Mouse (Mus musculus): ENCODE measurements around the gene Dus3l. TPM values are rescaled to one million over a fixed set of nuclear protein-coding genes. Genes with fewer than 3 reads are reported as not detected.

Dus3l gene
- polyA plus RNA-seq, 1 experiment from 2014 or later, result 97.6 TPM

DNA sequence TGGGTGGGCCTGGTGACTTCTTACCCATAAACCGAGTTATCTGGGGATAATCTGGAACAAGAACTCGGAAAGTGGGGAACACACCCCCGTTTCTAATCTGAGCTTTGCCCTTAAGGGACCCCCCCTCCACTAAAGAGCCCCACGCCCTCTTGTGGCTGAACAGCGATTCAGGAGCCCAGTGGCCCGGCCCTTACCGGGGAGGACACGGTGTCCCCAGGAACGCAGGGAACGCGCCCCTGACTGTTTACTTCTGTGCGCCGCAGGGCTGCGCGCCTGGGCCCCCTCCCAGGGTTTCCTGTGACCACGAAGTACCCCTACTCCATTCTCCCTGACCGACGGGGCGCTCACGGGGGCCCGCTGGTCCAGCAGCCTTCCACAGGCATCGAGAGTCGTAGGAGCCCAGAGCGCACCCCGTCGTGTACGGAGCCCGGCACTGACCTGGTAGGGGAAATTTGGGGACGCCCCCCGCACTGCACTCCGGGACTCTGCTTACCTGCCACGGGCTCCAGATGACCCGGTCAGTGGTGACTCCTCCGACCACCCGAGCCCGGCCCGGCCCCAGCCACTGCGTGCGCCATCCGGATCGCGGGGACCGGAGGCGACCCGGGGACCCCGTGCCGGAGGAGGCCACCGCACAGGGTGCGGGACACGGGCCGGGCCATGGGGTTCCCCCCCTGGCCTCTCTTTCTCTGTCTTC lies 7.7 kb upstream of the Dus3l start:
- Histone ChIP-seq H3K36me3 (no peaks in the 10 kb centered on the region), H3K4me2 (peak overlapping the region; percentile 79), H3K4me3 (replicated peaks) (peak overlapping the region; percentile 41), H3K9me3 (replicated peaks) (no peaks in the 10 kb centered on the region), H3K4me1 (peaks cover 28% of the 10 kb centered on the region), H3K27ac (replicated peaks) (no peak overlapping the region), H3K27me3 (replicated peaks) (peaks cover 87% of the 10 kb centered on the region), H3K9ac (replicated peaks) (peak overlapping the region; percentile 43)
- WGBS, result under 1% methylated on average over 51 of the region's 51 CpGs
- no peak for ATAC-seq (ENCODE audit: low FRiP score)

GRCm38 (mm10) chr17:56757416-56758123 lies 7.0 kb upstream of the Dus3l start, which contains the start of gene Nrtn:
Gene Nrtn (minus strand): TSS chr17:56757530.
- peak within 1 kb of the TSS; percentile 79 for H3K4me2 ChIP-seq

GRCm38 (mm10) chr17:56758132-56758531 lies 6.4 kb upstream of the Dus3l start:
- Histone ChIP-seq H3K4me3 (replicated peaks) (no peak overlapping the region), H3K27ac (replicated peaks) (no peak overlapping the region), H3K4me1 (peaks cover 39% of the 10 kb centered on the region), H3K9me3 (replicated peaks) (no peaks in the 10 kb centered on the region), H3K4me2 (peak overlapping the region; percentile 79), H3K36me3 (no peaks in the 10 kb centered on the region), H3K9ac (replicated peaks) (no peak overlapping the region), H3K27me3 (replicated peaks) (peaks cover 74% of the 10 kb centered on the region)
- 7% methylated on average over 12 of the region's 12 CpGs for WGBS
- ATAC-seq (ENCODE audit: low FRiP score), result no peak

More at GRCm38 (mm10) chr17:56757416-56758123, 7.0 kb upstream of the Dus3l start, which contains the start of gene Nrtn:
- Histone ChIP-seq H3K4me3 (replicated peaks) (peak within 1 kb of the TSS; percentile 41), H3K36me3 (no peaks in the 10 kb centered on the region), H3K9ac (replicated peaks) (peak within 1 kb of the TSS; percentile 43), H3K27me3 (replicated peaks) (peaks cover 80% of the 10 kb centered on the region), H3K9me3 (replicated peaks) (no peaks in the 10 kb centered on the region), H3K27ac (replicated peaks) (no peak within 1 kb of the TSS), H3K4me1 (peaks cover 34% of the 10 kb centered on the region)
- under 1% methylated on average over 41 of the region's 48 CpGs for WGBS
- peak; percentile 9; the same call in 1 of the 2 replicates for ATAC-seq (ENCODE audit: low FRiP score)

GRCm38 (mm10) chr17:56759261-56759660 lies 5.3 kb upstream of the Dus3l start:
- Histone ChIP-seq H3K9me3 (replicated peaks) (no peaks in the 10 kb centered on the region), H3K36me3 (no peaks in the 10 kb centered on the region), H3K9ac (replicated peaks) (no peak overlapping the region), H3K27me3 (replicated peaks) (peaks cover 63% of the 10 kb centered on the region), H3K4me3 (replicated peaks) (no peak overlapping the region), H3K4me1 (peaks cover 49% of the 10 kb centered on the region), H3K4me2 (no peak overlapping the region), H3K27ac (replicated peaks) (no peak overlapping the region)
- 41% methylated on average over 7 of the region's 7 CpGs for WGBS
- ATAC-seq (ENCODE audit: low FRiP score), result no peak

DNA sequence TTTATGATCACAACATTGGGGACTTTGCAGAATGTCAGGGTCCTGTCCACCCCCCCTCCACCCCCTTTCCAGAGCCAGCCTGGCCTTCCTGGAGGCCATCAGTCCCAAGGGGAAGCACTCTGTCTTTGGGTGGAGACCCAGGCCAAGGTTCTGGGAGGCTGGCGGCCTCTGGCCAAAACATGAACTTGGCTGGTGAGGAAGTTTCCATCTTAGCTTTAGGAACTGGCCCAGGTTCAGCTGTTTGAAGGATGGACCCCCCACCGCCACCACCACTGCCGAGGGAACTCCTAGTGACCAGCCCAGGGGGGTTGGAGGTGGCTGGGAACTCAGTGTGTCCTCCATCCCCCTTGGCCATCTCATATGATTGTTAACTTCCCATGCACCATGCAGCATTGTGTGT lies 3.5 kb upstream of the Dus3l start:
- Histone ChIP-seq H3K4me1 (peaks cover 53% of the 10 kb centered on the region), H3K27me3 (replicated peaks) (peaks cover 45% of the 10 kb centered on the region), H3K36me3 (no peaks in the 10 kb centered on the region), H3K4me2 (peak overlapping the region; percentile 87; the same call in 1 of the 2 replicates), H3K9me3 (replicated peaks) (no peaks in the 10 kb centered on the region), H3K4me3 (replicated peaks) (no peak overlapping the region), H3K9ac (replicated peaks) (no peak overlapping the region), H3K27ac (replicated peaks) (no peak overlapping the region)
- no peak for ATAC-seq (ENCODE audit: low FRiP score)
- 65% methylated on average over 3 of the region's 3 CpGs for WGBS

GRCm38 (mm10) chr17:56761991-56762410 lies 2.6 kb upstream of the Dus3l start:
- peak; percentile 46 for ATAC-seq (ENCODE audit: low FRiP score)
- Histone ChIP-seq H3K27ac (replicated peaks) (peak overlapping the region; percentile 94), H3K4me2 (peak overlapping the region; percentile 87), H3K9ac (replicated peaks) (peak overlapping the region; percentile 74), H3K27me3 (replicated peaks) (peaks cover 35% of the 10 kb centered on the region), H3K4me3 (replicated peaks) (peak overlapping the region; percentile 52), H3K4me1 (peaks cover 48% of the 10 kb centered on the region), H3K9me3 (replicated peaks) (no peaks in the 10 kb centered on the region), H3K36me3 (peaks cover 6% of the 10 kb centered on the region)
- WGBS, result under 1% methylated on average over 23 of the region's 28 CpGs

GRCm38 (mm10) chr17:56762769-56763731 lies 1.5 kb upstream of the Dus3l start:
- WGBS, result 49% methylated on average over 27 of the region's 27 CpGs
- no peak overlapping the region for H3K4me3 ChIP-seq (replicated peaks)

GRCm38 (mm10) chr17:56763741-56764250 lies 761 bp upstream of the Dus3l start:
- Histone ChIP-seq H3K4me3 (replicated peaks) (peak overlapping the region; percentile 84), H3K9me3 (replicated peaks) (no peaks in the 10 kb centered on the region), H3K4me1 (peaks cover 36% of the 10 kb centered on the region), H3K9ac (replicated peaks) (peak overlapping the region; percentile 50), H3K36me3 (peaks cover 24% of the 10 kb centered on the region), H3K27me3 (replicated peaks) (peaks cover 21% of the 10 kb centered on the region), H3K4me2 (peak overlapping the region; percentile 84), H3K27ac (replicated peaks) (peak overlapping the region; percentile 98; the same call in 1 of the 2 replicates)
- WGBS, result 83% methylated on average over 8 of the region's 8 CpGs
- no peak for ATAC-seq (ENCODE audit: low FRiP score)

More at GRCm38 (mm10) chr17:56762769-56763731, 1.5 kb upstream of the Dus3l start:
- peak overlapping the region; percentile 94 for H3K27ac ChIP-seq (replicated peaks)
- ATAC-seq (ENCODE audit: low FRiP score), result no peak
- H3K4me2 ChIP-seq, result peak overlapping the region; percentile 87
- no peaks in the 10 kb centered on the region for H3K9me3 ChIP-seq (replicated peaks)
- peaks cover 16% of the 10 kb centered on the region for H3K36me3 ChIP-seq
- peaks cover 25% of the 10 kb centered on the region for H3K27me3 ChIP-seq (replicated peaks)
- H3K4me1 ChIP-seq, result peaks cover 38% of the 10 kb centered on the region
- H3K9ac ChIP-seq (replicated peaks), result peak overlapping the region; percentile 74

- H3K4me3 ChIP-seq (replicated peaks), result peak overlapping the region; percentile 84
- 56% methylated on average over 12 of the region's 12 CpGs for WGBS
- H3K9ac ChIP-seq (replicated peaks), result peak overlapping the region; percentile 81
- H3K4me2 ChIP-seq, result peak overlapping the region; percentile 84
- H3K27ac ChIP-seq (replicated peaks), result peak overlapping the region; percentile 98
- no peaks in the 10 kb centered on the region for H3K9me3 ChIP-seq (replicated peaks)
- peaks cover 36% of the 10 kb centered on the region for H3K4me1 ChIP-seq
- ATAC-seq (ENCODE audit: low FRiP score), result peak; percentile 6
- H3K36me3 ChIP-seq, result peaks cover 38% of the 10 kb centered on the region
- 0 out of 2 replicates have a peak, but pooled peaks cover 5% of the 10 kb centered on the region for H3K27me3 ChIP-seq (replicated peaks)
These were observed 874 bp downstream of the Dus3l start for GRCm38 (mm10) chr17:56765431-56765830.

DNA sequence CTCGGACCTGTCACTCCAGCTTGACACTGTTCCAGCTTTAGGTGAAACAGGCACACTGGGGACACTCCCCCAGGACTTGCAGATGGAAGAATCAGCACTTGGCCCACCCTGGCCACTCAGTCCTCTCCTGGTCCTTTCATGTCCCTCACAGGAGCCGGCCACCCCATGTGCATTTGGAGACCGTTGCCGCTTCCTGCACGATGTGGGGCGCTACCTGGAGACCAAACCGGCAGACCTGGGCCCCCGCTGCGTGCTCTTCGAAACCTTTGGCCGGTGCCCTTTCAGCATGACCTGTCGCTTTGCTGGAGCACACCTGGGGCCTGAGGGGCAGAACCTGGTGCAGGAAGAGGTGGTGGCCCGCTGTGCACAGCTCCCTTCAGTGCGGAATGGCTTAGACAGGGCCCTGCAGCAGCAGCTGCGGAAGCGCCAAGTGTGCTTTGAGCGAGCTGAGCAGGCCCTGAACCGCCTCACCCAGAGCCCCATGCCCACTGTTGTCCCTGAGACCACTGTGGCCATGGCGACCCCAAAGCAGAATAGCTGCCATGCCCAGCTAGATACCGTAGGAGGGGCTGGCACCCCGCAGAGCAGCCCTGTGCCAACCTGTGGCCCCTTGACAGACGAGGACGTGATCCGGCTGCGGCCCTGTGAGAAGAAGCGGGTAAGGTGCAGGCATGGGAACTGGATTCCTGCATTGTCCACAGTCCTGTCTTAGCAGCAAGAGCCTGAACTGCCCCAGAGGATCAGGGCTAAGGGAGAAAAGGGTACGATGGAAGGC lies 2.3 kb downstream of the Dus3l start:
- Histone ChIP-seq H3K9ac (replicated peaks) (no peak overlapping the region), H3K27ac (replicated peaks) (no peak overlapping the region), H3K4me3 (replicated peaks) (no peak overlapping the region), H3K4me2 (no peak overlapping the region), H3K27me3 (replicated peaks) (no peaks in the 10 kb centered on the region), H3K36me3 (peaks cover 39% of the 10 kb centered on the region), H3K9me3 (replicated peaks) (no peaks in the 10 kb centered on the region), H3K4me1 (peaks cover 31% of the 10 kb centered on the region)
- no peak for ATAC-seq (ENCODE audit: low FRiP score)
- 94% methylated on average over 27 of the region's 27 CpGs for WGBS
